Comparison of ENCODE assay signal across 17 mouse cellular contexts in the genomic region with DNA sequence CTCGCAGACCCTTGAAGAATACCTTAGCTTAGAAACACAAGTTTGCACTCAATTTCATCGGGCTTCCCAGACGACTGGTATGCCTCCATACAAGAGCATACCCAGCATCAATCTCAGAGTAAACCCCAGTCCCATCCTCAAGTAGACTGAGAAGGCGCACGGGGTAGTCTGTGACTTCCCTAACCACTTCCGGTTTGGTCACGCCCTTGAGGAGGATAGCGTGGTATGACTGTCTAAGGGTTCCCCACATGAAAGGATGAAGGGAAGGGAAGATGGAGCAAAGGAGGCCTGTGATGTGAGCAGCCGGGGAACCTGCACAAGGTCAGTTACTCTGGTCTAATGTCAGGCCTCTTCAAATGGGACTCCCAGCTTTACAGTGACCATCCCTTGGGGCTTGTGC. TPM values are rescaled to one million over a fixed set of nuclear protein-coding genes. Genes with fewer than 3 reads are reported as not detected.
DNase-seq lines count a peak whose midpoint lies in the region; ATAC-seq and TF ChIP-seq lines count a peak whose summit lies in the region.
"Had no signal": no experiment of that assay in that cellular context is flagged by ENCODE, and none has a peak within 500 bp of the region (broad histone marks: within the 10 kb centered on the region; RNA-seq: fewer than 3 reads in every experiment).

No protein-coding gene starts in this region.

- 47% methylated on average over 9 of the region's 9 CpGs for WGBS in liver, embryonic 12.5 days (ENCODE audit: insufficient replicate concordance)
- 48% methylated on average over 9 of the region's 9 CpGs for WGBS in liver, postnatal 0 days (ENCODE audit: insufficient replicate concordance)

- H3K27ac ChIP-seq in liver, embryonic 12.5 days = no peak overlapping the region
- no peak overlapping the region for H3K27ac ChIP-seq in liver, postnatal 0 days (ENCODE audit: low read depth)
- no peak overlapping the region for H3K27ac ChIP-seq in MEL (ENCODE audit: control insufficient read depth, low read depth, low read length)
- H3K27ac ChIP-seq: heart, embryonic 15.5 days; hindbrain, embryonic 12.5 days; left cerebral cortex, adult 2 months; limb, embryonic 15.5 days had no signal

- H3K4me3 ChIP-seq in liver, embryonic 12.5 days = no peak overlapping the region
- H3K4me3 ChIP-seq in liver, postnatal 0 days (ENCODE audit: low read depth, low read length) = no peak overlapping the region
- H3K4me3 ChIP-seq in MEL (ENCODE audit: control insufficient read depth in 1 of 2, insufficient read depth in 1 of 2, low read depth in 2 of 2, low read length in 2 of 2) = no peak overlapping the region
- H3K4me3 ChIP-seq: heart, embryonic 15.5 days; hindbrain, embryonic 12.5 days; left cerebral cortex, adult 2 months; limb, embryonic 15.5 days had no signal

- no peak for TF ChIP-seq EP300 in liver, postnatal 0 days (IDR thresholded peaks at IDR 0.05; ENCODE audit: low read depth)
- TF ChIP-seq EP300 in MEL (IDR thresholded peaks at IDR 0.05; ENCODE audit: low read depth in 1 of 2, low read length in 2 of 2) = no peak

- H3K9ac ChIP-seq in liver, embryonic 12.5 days = 0 out of 2 replicates have a peak overlapping the region, but pooled peaks have one; percentile 8
- H3K9ac ChIP-seq in liver, postnatal 0 days (replicated peaks) = no peak overlapping the region
- H3K9ac ChIP-seq in MEL (ENCODE audit: control insufficient read depth, low read depth, low read length, poor library complexity, severe bottlenecking) = no peak overlapping the region
- H3K9ac ChIP-seq: forebrain, postnatal 0 days; heart, embryonic 15.5 days; hindbrain, embryonic 12.5 days; limb, embryonic 15.5 days had no signal

- no peaks in the 10 kb centered on the region for H3K27me3 ChIP-seq in liver, embryonic 12.5 days (replicated peaks)
- no peaks in the 10 kb centered on the region for H3K27me3 ChIP-seq in liver, postnatal 0 days (ENCODE audit: insufficient read depth, low read length)
- no peaks in the 10 kb centered on the region for H3K27me3 ChIP-seq in MEL (ENCODE audit: control insufficient read depth in 1 of 2, insufficient read depth in 2 of 2, low read length in 2 of 2)
- H3K27me3 ChIP-seq: heart, embryonic 15.5 days; hindbrain, embryonic 12.5 days; limb, embryonic 15.5 days had no signal

- no peak for TF ChIP-seq RAD21 in MEL (IDR thresholded peaks at IDR 0.05; ENCODE audit: low read depth, low read length)

- no peak for DNase-seq in liver, postnatal 0 days
- DNase-seq in MEL (ENCODE audit: low read depth, low spot score) = peak; percentile 45
- peak; percentile 46 for DNase-seq in thymus, postnatal 14 days
- DNase-seq in heart, adult 8-10 months (ENCODE audit: low spot score) = no peak
- no peak for DNase-seq in cerebellum, adult 11 months
- DNase-seq in retina, embryonic 14.5 days (ENCODE audit: low spot score) = no peak
- DNase-seq: adrenal gland, postnatal 25 days; forebrain, postnatal 0 days; gastrocnemius, postnatal 36 days; kidney, adult 18-20 months; kidney, postnatal 4 days had no signal

- peaks cover 68% of the 10 kb centered on the region for H3K79me2 ChIP-seq in MEL (ENCODE audit: control insufficient read depth, insufficient read depth, low read length, poor library complexity)

- H3K4me1 ChIP-seq in liver, embryonic 12.5 days = peaks cover 65% of the 10 kb centered on the region
- H3K4me1 ChIP-seq in liver, postnatal 0 days (ENCODE audit: insufficient read depth) = peaks cover 54% of the 10 kb centered on the region
- peaks cover 16 to 28% of the 10 kb centered on the region in 2 experiments for H3K4me1 ChIP-seq in MEL (ENCODE audit: control insufficient read depth in 1 of 2, insufficient read depth in 2 of 2, low read length in 2 of 2)

- TF ChIP-seq CTCF in liver, postnatal 0 days (IDR thresholded peaks at IDR 0.05; ENCODE audit: low read depth) = no peak
- TF ChIP-seq CTCF in MEL (IDR thresholded peaks at IDR 0.05 in 2 of 3, conservative IDR thresholded peaks at IDR 0.05 in 1 of 3; ENCODE audit: control insufficient read depth in 1 of 3, insufficient read depth in 1 of 3, low read depth in 2 of 3, low read length in 3 of 3, poor library complexity in 1 of 3, severe bottlenecking in 1 of 3) = no peak

- no peak for ATAC-seq in liver, embryonic 12.5 days
- ATAC-seq in liver, postnatal 0 days = no peak
- ATAC-seq in megakaryocyte, adult 5-6 weeks (ENCODE audit: poor library complexity, severe bottlenecking) = peak; percentile 41
- ATAC-seq: forebrain, postnatal 0 days had no signal

- TF ChIP-seq POLR2A in MEL (IDR thresholded peaks at IDR 0.05; ENCODE audit: control insufficient read depth in 1 of 2, insufficient read depth in 1 of 2, low read depth in 1 of 2, low read length in 2 of 2, poor library complexity in 1 of 2) = no peak

- peaks cover 48% of the 10 kb centered on the region for H3K36me3 ChIP-seq in liver, embryonic 12.5 days
- peaks cover 4% of the 10 kb centered on the region; the same call in 1 of the 2 replicates for H3K36me3 ChIP-seq in liver, postnatal 0 days (replicated peaks; ENCODE audit: insufficient read depth, low read length)
- peaks cover 6 to 45% of the 10 kb centered on the region in 2 experiments for H3K36me3 ChIP-seq in MEL (ENCODE audit: control insufficient read depth in 1 of 2, insufficient read depth in 2 of 2, low read length in 2 of 2)

- peak overlapping the region; percentile 85 for H3K4me2 ChIP-seq in liver, embryonic 12.5 days
- H3K4me2 ChIP-seq in liver, postnatal 0 days (ENCODE audit: low read depth, low read length) = no peak overlapping the region
- H3K4me2 ChIP-seq: heart, embryonic 15.5 days; hindbrain, embryonic 12.5 days; limb, embryonic 15.5 days had no signal

- H3K9me3 ChIP-seq in liver, embryonic 12.5 days (replicated peaks) = no peaks in the 10 kb centered on the region
- no peaks in the 10 kb centered on the region for H3K9me3 ChIP-seq in liver, postnatal 0 days (ENCODE audit: low read length)
- H3K9me3 ChIP-seq in MEL (replicated peaks; ENCODE audit: insufficient read depth, low read length) = no peaks in the 10 kb centered on the region
- H3K9me3 ChIP-seq: heart, embryonic 15.5 days; hindbrain, embryonic 12.5 days; limb, embryonic 15.5 days had no signal

TF ChIP-seq in MEL, 35 proteins besides CTCF, POLR2A, EP300 and RAD21:
- TF ChIP-seq MYB (IDR thresholded peaks at IDR 0.05; ENCODE audit: low read depth, low read length) = no peak
- no peak for TF ChIP-seq ZNF384 (IDR thresholded peaks at IDR 0.05; ENCODE audit: low read depth, low read length)
- no peak for TF ChIP-seq E2F4 (IDR thresholded peaks at IDR 0.05; ENCODE audit: borderline replicate concordance, low read depth, low read length)
- no peak for TF ChIP-seq USF2 (IDR thresholded peaks at IDR 0.05; ENCODE audit: borderline replicate concordance in 1 of 2, insufficient read depth in 1 of 2, low read depth in 1 of 2, low read length in 2 of 2)
- TF ChIP-seq POLR2AphosphoS2 (IDR thresholded peaks at IDR 0.05; ENCODE audit: low read length) = no peak
- TF ChIP-seq MYC (IDR thresholded peaks at IDR 0.05; ENCODE audit: low read depth, low read length) = no peak
- no peak for TF ChIP-seq JUND (IDR thresholded peaks at IDR 0.05; ENCODE audit: low read depth, low read length)
- TF ChIP-seq POLR2AphosphoS5 (IDR thresholded peaks at IDR 0.05; ENCODE audit: borderline replicate concordance, low read depth, low read length) = no peak
- no peak for TF ChIP-seq ETS1 (IDR thresholded peaks at IDR 0.05; ENCODE audit: low read depth, low read length)
- no peak for TF ChIP-seq ZMIZ1 (IDR thresholded peaks at IDR 0.05; ENCODE audit: low read depth, low read length)
- TF ChIP-seq CHD2 (IDR thresholded peaks at IDR 0.05; ENCODE audit: low read length) = no peak
- no peak for TF ChIP-seq ZKSCAN1 (IDR thresholded peaks at IDR 0.05; ENCODE audit: low read depth, low read length)
- no peak for TF ChIP-seq USF1 (IDR thresholded peaks at IDR 0.05; ENCODE audit: low read depth, low read length)
- no peak for TF ChIP-seq MAX (IDR thresholded peaks at IDR 0.05; ENCODE audit: low read length)
- TF ChIP-seq RCOR1 (IDR thresholded peaks at IDR 0.05; ENCODE audit: low read depth, low read length) = no peak
- no peak for TF ChIP-seq CHD1 (IDR thresholded peaks at IDR 0.05; ENCODE audit: low read depth, low read length)
- TF ChIP-seq NELFE (IDR thresholded peaks at IDR 0.05; ENCODE audit: low read depth, low read length) = no peak
- TF ChIP-seq SIN3A (IDR thresholded peaks at IDR 0.05; ENCODE audit: low read length) = no peak
- no peak for TF ChIP-seq ZC3H11A (IDR thresholded peaks at IDR 0.05; ENCODE audit: low read depth, low read length)
- TF ChIP-seq GATA1 (IDR thresholded peaks at IDR 0.05; ENCODE audit: low read depth, low read length) = no peak

RNA-seq across cellular contexts. Expression of a gene that starts 2.7 kb away (rescaled TPM):
- 33.1 and 35.0 TPM in 2 replicates for polyA plus RNA-seq in liver, embryonic 12.5 days (2016; fragmentation: Nextera tagmentation; extraction: Ambion mirVana)
- polyA plus RNA-seq in liver, postnatal 0 days (2015; fragmentation: Nextera tagmentation; extraction: Ambion mirVana) = 20.8 and 23.5 TPM in 2 replicates
- total RNA-seq in MEL (2012; rRNA removed) = 64.2 and 65.5 TPM in 2 replicates
- polyA plus RNA-seq in MEL (2012; ENCODE audit: insufficient read depth in 1 of 2, insufficient read length in 2 of 2, low read depth in 1 of 2, low replicate concordance in 2 of 2, missing spikeins in 1 of 2) = 10 to 100 TPM in 1 of 2 experiments, not detected in 1; 70.6 TPM
- 69.0 and 83.8 TPM in 2 replicates for total RNA-seq in megakaryocyte, adult 5-6 weeks (2015)
- 40.1 and 40.6 TPM in 2 replicates for total RNA-seq in megakaryocyte, adult 5-6 weeks (2017)
- 10 to 100 TPM; 25.7 to 29.2 (median 27.6) TPM for total RNA-seq in heart, adult 8-10 months (2022)

RNA-seq across cellular contexts. Expression of a gene that starts 53.6 kb away (rescaled TPM):
- 7.6 and 8.7 TPM in 2 replicates for polyA plus RNA-seq in liver, embryonic 12.5 days (2016; fragmentation: Nextera tagmentation; extraction: Ambion mirVana)
- 12.3 and 13.7 TPM in 2 replicates for polyA plus RNA-seq in liver, postnatal 0 days (2015; fragmentation: Nextera tagmentation; extraction: Ambion mirVana)
- total RNA-seq in MEL (2012; rRNA removed) = 0.42 and 0.50 TPM in 2 replicates
- under 1 TPM in 1 of 2 experiments, not detected in 1; 0.14 TPM for polyA plus RNA-seq in MEL (2012; ENCODE audit: insufficient read depth in 1 of 2, insufficient read length in 2 of 2, low read depth in 1 of 2, low replicate concordance in 2 of 2, missing spikeins in 1 of 2)
- total RNA-seq in megakaryocyte, adult 5-6 weeks (2015) = 215 and 219 TPM in 2 replicates
- 83.1 and 85.6 TPM in 2 replicates for total RNA-seq in megakaryocyte, adult 5-6 weeks (2017)
- 1 to 10 TPM in 2 of 4 experiments, under 1 TPM in 2; 0.79 to 2.2 (median 1.1) TPM for total RNA-seq in heart, adult 8-10 months (2022)

Comparison
In these comparisons a context has a peak if more than half of its experiments do, and no peak if none do; other contexts are left out.
1. DNase-seq: peak in MEL (single experiment) and thymus, postnatal 14 days (single experiment); none in liver, postnatal 0 days (single experiment), heart, adult 8-10 months (single experiment), cerebellum, adult 11 months (single experiment) and retina, embryonic 14.5 days (single experiment).
2. RNA of a gene that starts 53.6 kb away (total RNA-seq): 83.1 to 219 TPM in megakaryocyte, adult 5-6 weeks; 0.79 to 2.2 TPM in heart, adult 8-10 months and 0.42 to 0.50 TPM in MEL; every median in the first group is over 10 times any median in the second.